Mouse (Mus musculus) forebrain, embryonic 15.5 days (tissue): ENCODE measurements around the gene Ddc. TPM values are rescaled to one million over a fixed set of nuclear protein-coding genes. Genes with fewer than 3 reads are reported as not detected.

Experiments
- ATAC-seq: fragments of 200-750 bp; cut with Nextera tagmentation; replicated peaks from 2 replicates; pipeline ENCODE4 v1.8.0; 2017; ENCODE audit warnings: mild to moderate bottlenecking, moderate TSS enrichment, moderate library complexity
- H3K27ac ChIP-seq: fragments of 300-500 bp; sonication (generic); replicated peaks from 2 replicates; pipeline ENCODE4 v1.5.1; 2015; ENCODE audit warnings: mild to moderate bottlenecking, inconsistent platforms
- H3K27me3 ChIP-seq: fragments of 300-500 bp; sonication (generic); 2 replicates; pipeline ENCODE4 v1.6.1; 2015; ENCODE audit warnings: inconsistent platforms
- H3K36me3 ChIP-seq: fragments of 300-500 bp; sonication (generic); 2 replicates; pipeline ENCODE4 v1.6.1; 2015; ENCODE audit warnings: mild to moderate bottlenecking, inconsistent platforms
- H3K4me1 ChIP-seq: fragments of 300-500 bp; sonication (generic); 2 replicates; pipeline ENCODE4 v1.6.1; 2015; ENCODE audit warnings: inconsistent platforms
- H3K4me2 ChIP-seq: fragments of 300-500 bp; sonication (generic); replicated peaks from 2 replicates; pipeline ENCODE4 v1.6.1; 2015; ENCODE audit warnings: mild to moderate bottlenecking, inconsistent platforms
- H3K4me3 ChIP-seq: fragments of 300-500 bp; sonication (generic); 2 replicates; pipeline ENCODE4 v1.5.1; 2015; ENCODE audit warnings: mild to moderate bottlenecking, inconsistent platforms
- H3K9ac ChIP-seq: fragments of 300-500 bp; sonication (generic); replicated peaks from 2 replicates; pipeline ENCODE4 v1.6.1; 2015; ENCODE audit warnings: mild to moderate bottlenecking, inconsistent platforms
- H3K9me3 ChIP-seq: fragments of 300-500 bp; sonication (generic); 2 replicates; pipeline ENCODE4 v1.6.1; 2016; ENCODE audit warnings: inconsistent platforms
- WGBS: fragments of 180-500 bp; shearing (Covaris S2); methylation state at CpG from one replicate; pipeline ENCODE4 v1.1.7; 2015; ENCODE audit warnings: mixed read lengths; 5-methylcytosine and 5-hydroxymethylcytosine counted together
- polyA plus RNA-seq: library from polyadenylated mRNA; unstranded; fragments of >200 nt; fragmentation: Nextera tagmentation; extraction: Ambion mirVana; gene quantifications from 2 replicates; pipeline ENCODE4 v1.2.1, GENCODE M21; 2015

Gene Ddc
- polyA plus RNA-seq, 1 experiment from 2014 or later, result 6.9 TPM

DNA sequence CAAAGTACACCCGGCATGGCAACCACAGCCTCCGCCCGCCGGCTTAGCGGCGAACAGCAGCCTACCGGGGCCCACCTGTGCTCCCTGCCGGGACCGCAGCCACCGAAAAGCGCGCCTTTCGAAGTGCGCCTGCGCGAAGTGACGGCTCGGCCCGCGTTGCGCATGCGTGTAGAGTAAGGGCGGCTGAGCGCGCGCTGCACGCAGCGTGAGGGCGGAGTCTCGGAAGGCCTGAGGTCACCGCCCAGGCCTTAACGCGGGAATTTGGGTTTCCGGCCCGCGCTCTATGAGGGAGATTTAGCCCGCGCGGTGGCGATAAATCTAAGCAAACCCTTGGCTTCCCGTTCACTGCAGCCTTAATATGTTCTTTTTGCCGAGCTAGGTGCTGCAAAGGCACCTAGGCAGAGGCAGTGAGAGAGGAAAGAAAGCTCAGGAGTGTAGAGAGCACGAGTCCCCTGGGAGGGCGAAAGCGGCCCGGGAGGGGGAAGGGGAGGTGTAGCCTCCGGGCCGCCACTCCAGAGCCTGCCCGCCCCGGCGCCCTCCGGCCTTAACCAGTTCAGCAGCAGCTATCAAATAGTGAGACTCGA lies 89.0 kb downstream of the Ddc start, which contains the start of gene Fignl1:
TSS of gene Fignl1 (minus strand) at position 143 of the 584 bp plus-strand sequence.
- Histone ChIP-seq H3K27ac (peak within 1 kb of the TSS; percentile 96), H3K9me3 (no peaks in the 10 kb centered on the region), H3K36me3 (0 out of 2 replicates have a peak, but pooled peaks cover 2% of the 10 kb centered on the region), H3K4me3 (peak within 1 kb of the TSS; percentile 62), H3K4me2 (peak within 1 kb of the TSS; percentile 78), H3K27me3 (no peaks in the 10 kb centered on the region), H3K9ac (peak within 1 kb of the TSS; percentile 88), H3K4me1 (peaks cover 14% of the 10 kb centered on the region)
- ATAC-seq, result peak; percentile 96
- under 1% methylated on average over 53 of the region's 53 CpGs for WGBS

GRCm38 (mm10) chr11:11808035-11808819 lies 89.7 kb downstream of the Ddc start:
- Histone ChIP-seq H3K4me3 (peak overlapping the region; percentile 62), H3K27ac (peak overlapping the region; percentile 50), H3K27me3 (no peaks in the 10 kb centered on the region), H3K9me3 (no peaks in the 10 kb centered on the region), H3K4me1 (peaks cover 14% of the 10 kb centered on the region), H3K9ac (peak overlapping the region; percentile 88), H3K36me3 (0 out of 2 replicates have a peak, but pooled peaks cover 2% of the 10 kb centered on the region), H3K4me2 (peak overlapping the region; percentile 78)
- WGBS, result 10% methylated on average over 25 of the region's 25 CpGs
- no peak for ATAC-seq

DNA sequence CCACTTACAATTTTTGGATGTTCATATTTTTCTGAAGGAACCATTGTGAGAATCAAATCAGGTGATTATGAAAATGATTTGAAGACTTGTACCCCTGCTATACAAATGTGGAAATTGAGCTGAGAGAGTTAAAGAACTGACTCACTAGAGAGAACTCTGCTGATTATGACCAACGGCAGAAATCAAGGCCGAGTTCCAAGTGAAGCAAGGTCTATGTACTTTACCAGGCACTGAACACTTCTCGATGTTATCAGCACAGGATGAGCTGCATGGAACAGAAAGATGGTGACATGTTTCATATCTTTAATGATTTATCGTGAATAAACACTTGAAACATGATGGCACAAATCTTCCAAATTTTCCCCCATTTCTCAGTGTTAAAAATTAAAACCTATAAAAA lies 92.0 kb downstream of the Ddc start:
- Histone ChIP-seq H3K27ac (no peak overlapping the region), H3K9ac (no peak overlapping the region), H3K9me3 (no peaks in the 10 kb centered on the region), H3K27me3 (no peaks in the 10 kb centered on the region), H3K4me1 (peaks cover 14% of the 10 kb centered on the region), H3K36me3 (peaks cover 12% of the 10 kb centered on the region; the same call in 1 of the 2 replicates), H3K4me2 (no peak overlapping the region), H3K4me3 (no peak overlapping the region)
- WGBS, result 95% methylated on average over 4 of the region's 4 CpGs
- no peak for ATAC-seq

GRCm38 (mm10) chr11:11804421-11804820 lies 93.5 kb downstream of the Ddc start:
- H3K36me3 ChIP-seq, result peaks cover 12% of the 10 kb centered on the region; the same call in 1 of the 2 replicates
- H3K4me2 ChIP-seq, result no peak overlapping the region
- no peak for ATAC-seq
- H3K4me1 ChIP-seq, result peaks cover 10% of the 10 kb centered on the region
- H3K9ac ChIP-seq, result no peak overlapping the region
- H3K27me3 ChIP-seq, result no peaks in the 10 kb centered on the region
- H3K4me3 ChIP-seq, result no peak overlapping the region
- 82% methylated on average over 5 of the region's 5 CpGs for WGBS
- no peak overlapping the region for H3K27ac ChIP-seq
- no peaks in the 10 kb centered on the region for H3K9me3 ChIP-seq

- Histone ChIP-seq H3K4me1 (no peaks in the 10 kb centered on the region), H3K27me3 (no peaks in the 10 kb centered on the region), H3K9me3 (no peaks in the 10 kb centered on the region), H3K4me3 (no peak overlapping the region), H3K27ac (no peak overlapping the region), H3K36me3 (peaks cover 17% of the 10 kb centered on the region), H3K4me2 (no peak overlapping the region), H3K9ac (no peak overlapping the region)
- 95% methylated on average over 9 of the region's 9 CpGs for WGBS
- no peak for ATAC-seq
Observed at GRCm38 (mm10) chr11:11801067-11801466, 96.9 kb downstream of the Ddc start.

- Histone ChIP-seq H3K4me2 (no peak overlapping the region), H3K27me3 (no peaks in the 10 kb centered on the region), H3K4me1 (no peaks in the 10 kb centered on the region), H3K9me3 (no peaks in the 10 kb centered on the region), H3K4me3 (no peak overlapping the region), H3K36me3 (peaks cover 15% of the 10 kb centered on the region), H3K27ac (no peak overlapping the region), H3K9ac (no peak overlapping the region)
- ATAC-seq, result no peak
- 93% methylated on average over 3 of the region's 3 CpGs for WGBS
Observed at GRCm38 (mm10) chr11:11800304-11800703, 97.6 kb downstream of the Ddc start.

DNA sequence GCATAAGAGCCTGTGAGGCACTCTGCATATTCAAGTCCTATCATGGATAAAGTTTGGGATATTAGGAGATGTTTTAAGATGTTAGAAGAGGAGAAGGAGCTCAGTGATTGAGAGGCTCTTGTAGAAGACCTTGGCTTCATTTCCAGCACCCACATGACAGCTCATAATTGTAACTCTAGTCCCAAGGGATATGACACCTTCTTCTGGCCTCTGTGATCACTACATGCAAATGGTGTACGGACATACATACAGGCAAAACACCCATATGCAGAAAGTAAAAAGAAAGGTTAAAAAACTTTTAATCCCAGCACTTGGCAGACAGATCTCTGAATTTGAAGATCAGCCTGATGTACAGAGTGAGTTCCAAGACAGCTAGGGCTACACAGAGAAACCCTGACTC lies 99.3 kb downstream of the Ddc start:
- no peak overlapping the region for H3K4me2 ChIP-seq
- WGBS, result 96% methylated on average over 1 of the region's 1 CpGs
- no peaks in the 10 kb centered on the region for H3K9me3 ChIP-seq
- H3K36me3 ChIP-seq, result peaks cover 15% of the 10 kb centered on the region
- no peak overlapping the region for H3K27ac ChIP-seq
- H3K9ac ChIP-seq, result no peak overlapping the region
- no peaks in the 10 kb centered on the region for H3K4me1 ChIP-seq
- H3K27me3 ChIP-seq, result no peaks in the 10 kb centered on the region
- H3K4me3 ChIP-seq, result no peak overlapping the region
- ATAC-seq, result no peak

- H3K27ac ChIP-seq, result no peak overlapping the region
- no peak overlapping the region for H3K4me2 ChIP-seq
- H3K4me3 ChIP-seq, result no peak overlapping the region
- peaks cover 6% of the 10 kb centered on the region; the same call in 1 of the 2 replicates for H3K36me3 ChIP-seq
- H3K4me1 ChIP-seq, result no peaks in the 10 kb centered on the region
- ATAC-seq, result no peak
- no peak overlapping the region for H3K9ac ChIP-seq
- 90% methylated on average over 1 of the region's 1 CpGs for WGBS
- no peaks in the 10 kb centered on the region for H3K9me3 ChIP-seq
- H3K27me3 ChIP-seq, result no peaks in the 10 kb centered on the region
Observed at GRCm38 (mm10) chr11:11794626-11795025, 103.3 kb downstream of the Ddc start.

- H3K9me3 ChIP-seq, result no peaks in the 10 kb centered on the region
- no peaks in the 10 kb centered on the region for H3K36me3 ChIP-seq
- H3K4me2 ChIP-seq, result no peak overlapping the region
- no peak overlapping the region for H3K27ac ChIP-seq
- no peak overlapping the region for H3K4me3 ChIP-seq
- no peaks in the 10 kb centered on the region for H3K27me3 ChIP-seq
- no peaks in the 10 kb centered on the region for H3K4me1 ChIP-seq
- no peak overlapping the region for H3K9ac ChIP-seq
- peak; percentile 96 for ATAC-seq
- WGBS, result under 1% methylated on average over 8 of the region's 8 CpGs
Observed at GRCm38 (mm10) chr11:11788521-11788974, 109.4 kb downstream of the Ddc start.

- H3K4me2 ChIP-seq, result no peak overlapping the region
- H3K4me3 ChIP-seq, result no peak overlapping the region
- no peaks in the 10 kb centered on the region for H3K4me1 ChIP-seq
- no peak for ATAC-seq
- H3K27ac ChIP-seq, result no peak overlapping the region
- no peaks in the 10 kb centered on the region for H3K36me3 ChIP-seq
- no peaks in the 10 kb centered on the region for H3K27me3 ChIP-seq
- H3K9ac ChIP-seq, result no peak overlapping the region
- 67% methylated on average over 6 of the region's 6 CpGs for WGBS
- H3K9me3 ChIP-seq, result no peaks in the 10 kb centered on the region
Observed at GRCm38 (mm10) chr11:11785457-11785856, 112.5 kb downstream of the Ddc start.

GRCm38 (mm10) chr11:11781728-11782127 lies 116.2 kb downstream of the Ddc start:
- no peak overlapping the region for H3K27ac ChIP-seq
- no peak overlapping the region for H3K9ac ChIP-seq
- H3K27me3 ChIP-seq, result no peaks in the 10 kb centered on the region
- no peaks in the 10 kb centered on the region for H3K36me3 ChIP-seq
- H3K4me2 ChIP-seq, result no peak overlapping the region
- no peak for ATAC-seq
- H3K4me3 ChIP-seq, result no peak overlapping the region
- no peaks in the 10 kb centered on the region for H3K9me3 ChIP-seq
- 85% methylated on average over 8 of the region's 8 CpGs for WGBS
- no peaks in the 10 kb centered on the region for H3K4me1 ChIP-seq

- no peak for ATAC-seq
- H3K27ac ChIP-seq, result no peak overlapping the region
- no peaks in the 10 kb centered on the region for H3K27me3 ChIP-seq
Observed at GRCm38 (mm10) chr11:11778345-11778744, 119.6 kb downstream of the Ddc start.

More at GRCm38 (mm10) chr11:11778345-11778744, 119.6 kb downstream of the Ddc start:
- Histone ChIP-seq H3K9ac (no peak overlapping the region), H3K9me3 (no peaks in the 10 kb centered on the region), H3K4me1 (no peaks in the 10 kb centered on the region), H3K4me2 (no peak overlapping the region), H3K4me3 (no peak overlapping the region), H3K36me3 (no peaks in the 10 kb centered on the region)
- WGBS, result 95% methylated on average over 6 of the region's 6 CpGs
